9 mouse cellular contexts compared by ENCODE assay signal in the genomic region with DNA sequence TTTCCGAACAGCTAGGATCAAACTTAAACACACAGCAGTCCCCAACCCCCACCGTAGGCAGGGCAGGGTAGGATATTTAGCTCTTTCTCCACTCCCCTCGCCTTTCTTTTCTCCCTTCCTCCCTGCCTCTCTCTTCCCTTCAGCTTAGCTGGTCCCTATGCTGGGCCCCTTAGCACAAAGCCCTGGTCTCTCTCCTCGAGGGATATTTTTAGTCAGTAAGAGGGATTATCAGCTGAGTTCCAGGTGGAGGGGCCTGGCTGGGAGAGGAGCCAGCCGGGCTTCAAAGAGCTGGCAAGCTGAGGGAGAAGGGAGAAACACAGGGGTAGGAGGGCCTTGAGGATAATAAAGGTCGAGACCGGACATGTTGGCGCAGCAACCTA. TPM values are rescaled to one million over a fixed set of nuclear protein-coding genes. Genes with fewer than 3 reads are reported as not detected.
A peak's percentile ranks its signal among the peaks of the same experiment; 100 is the strongest.
DNase-seq lines count a peak whose midpoint lies in the region; ATAC-seq lines count a peak whose summit lies in the region.
"Had no signal": no experiment of that assay in that cellular context is flagged by ENCODE, and none has a peak within 500 bp of the region (broad histone marks: within the 10 kb centered on the region; RNA-seq: fewer than 3 reads in every experiment).

No protein-coding gene starts in this region.

- 15% methylated on average over 8 of the region's 8 CpGs for WGBS in heart, embryonic 11.5 days (ENCODE audit: insufficient replicate concordance)
- WGBS in limb, embryonic 15.5 days: 25% methylated on average over 8 of the region's 8 CpGs

- peaks cover 31% of the 10 kb centered on the region for H3K4me1 ChIP-seq in heart, embryonic 11.5 days (ENCODE audit: control insufficient read depth, insufficient read depth, low read length)
- peaks cover 21% of the 10 kb centered on the region for H3K4me1 ChIP-seq in limb, embryonic 15.5 days

- peak; percentile 47 to 75 for DNase-seq in adrenal gland, adult (ENCODE audit: inconsistent age in 2 of 2, low spot score in 1 of 2)
- no peak for DNase-seq in adrenal gland, postnatal 4 days (ENCODE audit: low spot score in 2 of 2)
- peak; percentile 46 for DNase-seq in adrenal gland, postnatal 10 days
- DNase-seq in thymus, postnatal 14 days: no peak
- no peak for DNase-seq in thymus, postnatal 25 days

- H3K36me3 ChIP-seq in heart, embryonic 11.5 days (ENCODE audit: control insufficient read depth, insufficient read depth, low read length): 0 out of 2 replicates have a peak, but pooled peaks cover 3% of the 10 kb centered on the region
- H3K36me3 ChIP-seq in limb, embryonic 15.5 days: no peaks in the 10 kb centered on the region

- peak; percentile 78 for ATAC-seq in heart, embryonic 11.5 days (replicated peaks; ENCODE audit: insufficient number of reproducible peaks, low FRiP score, low TSS enrichment)
- peak; percentile 45; the same call in 1 of the 2 replicates for ATAC-seq in limb, embryonic 15.5 days (ENCODE audit: insufficient number of reproducible peaks, low FRiP score, low TSS enrichment, low read depth)
- ATAC-seq in megakaryocyte progenitor cell, adult 5-6 weeks (replicated peaks; ENCODE audit: poor library complexity): no peak

- no peaks in the 10 kb centered on the region for H3K27me3 ChIP-seq in heart, embryonic 11.5 days (ENCODE audit: control insufficient read depth, insufficient read depth, low read length)
- no peaks in the 10 kb centered on the region for H3K27me3 ChIP-seq in limb, embryonic 15.5 days
- H3K27me3 ChIP-seq: megakaryocyte, embryonic 14.5 days had no signal

- H3K4me2 ChIP-seq in heart, embryonic 11.5 days: peak overlapping the region; percentile 48
- 0 out of 2 replicates have a peak overlapping the region, but pooled peaks have one; percentile 5 for H3K4me2 ChIP-seq in limb, embryonic 15.5 days

- no peak overlapping the region for H3K4me3 ChIP-seq in heart, embryonic 11.5 days (ENCODE audit: low read depth, low read length)
- H3K4me3 ChIP-seq in limb, embryonic 15.5 days: no peak overlapping the region
- H3K4me3 ChIP-seq: megakaryocyte, embryonic 14.5 days had no signal

- H3K9ac ChIP-seq in heart, embryonic 11.5 days (ENCODE audit: low read depth, low read length): peak overlapping the region; percentile 58; the same call in 1 of the 2 replicates
- H3K9ac ChIP-seq in limb, embryonic 15.5 days: no peak overlapping the region

- H3K9me3 ChIP-seq in heart, embryonic 11.5 days (replicated peaks; ENCODE audit: control insufficient read depth, low read length): no peaks in the 10 kb centered on the region
- H3K9me3 ChIP-seq in limb, embryonic 15.5 days: no peaks in the 10 kb centered on the region
- H3K9me3 ChIP-seq: megakaryocyte, embryonic 14.5 days had no signal

- peak overlapping the region; percentile 95 for H3K27ac ChIP-seq in heart, embryonic 11.5 days (ENCODE audit: low read depth, low read length)
- peak overlapping the region; percentile 72 for H3K27ac ChIP-seq in limb, embryonic 15.5 days

RNA-seq across cellular contexts. Expression of gene Cers4, which starts 19.3 kb away (rescaled TPM):
- 10 to 100 TPM; 22.6 to 25.7 TPM for total RNA-seq in adrenal gland, postnatal 4 days (2021)
- 10 to 100 TPM; 14.4 to 24.0 TPM for total RNA-seq in adrenal gland, postnatal 10 days (2021)
- polyA plus RNA-seq in heart, embryonic 11.5 days (2014; fragmentation: Nextera tagmentation; extraction: Ambion mirVana): 26.0 and 34.9 TPM in 2 replicates
- polyA plus RNA-seq in limb, embryonic 15.5 days (2015; fragmentation: Nextera tagmentation; extraction: Ambion mirVana): 14.7 and 15.3 TPM in 2 replicates
- total RNA-seq in megakaryocyte progenitor cell, adult 5-6 weeks (2015): 1.8 and 3.2 TPM in 2 replicates
- 0.67 and 3.2 TPM in 2 replicates for total RNA-seq in megakaryocyte progenitor cell, adult 5-6 weeks (2017)

Comparison
In these comparisons a context has a peak if more than half of its experiments do, and no peak if none do; other contexts are left out.
1. DNase-seq: peak in adrenal gland, adult (2 of 2) and adrenal gland, postnatal 10 days (single experiment); none in adrenal gland, postnatal 4 days (0 of 2), thymus, postnatal 14 days (single experiment) and thymus, postnatal 25 days (single experiment).